10 mouse cellular contexts compared by ENCODE assay signal in the genomic region with DNA sequence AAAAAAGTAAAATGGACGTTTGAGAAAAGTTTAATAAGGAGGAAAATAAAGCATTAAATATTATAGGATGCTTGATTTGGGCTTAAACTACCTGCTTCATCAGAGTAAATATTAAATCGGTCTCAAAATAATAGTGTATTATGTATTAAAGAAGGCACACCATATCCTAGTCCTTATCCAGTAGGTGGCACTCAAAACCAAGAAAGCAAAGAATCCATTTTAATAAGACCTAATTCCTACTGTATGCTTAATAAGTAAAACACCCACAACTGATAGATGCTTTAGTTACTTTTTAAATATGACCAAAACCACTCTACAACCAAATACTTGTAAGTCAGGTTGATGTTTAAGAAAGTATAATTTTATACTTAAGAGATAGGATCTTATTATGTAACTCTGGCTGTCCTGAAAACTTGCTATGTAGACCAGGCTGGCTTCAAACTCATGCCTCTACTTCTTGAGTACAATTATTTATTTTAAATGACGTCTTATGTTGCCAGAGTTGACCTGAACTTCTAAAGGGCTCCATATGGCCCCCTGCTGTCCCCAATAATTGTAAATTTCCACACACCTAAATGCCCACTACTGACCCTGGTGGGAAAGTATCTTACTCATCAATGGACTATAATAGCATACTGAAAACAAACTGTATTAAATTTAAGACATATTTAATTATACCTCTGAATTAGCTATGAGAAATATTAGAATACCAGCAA. TPM values are rescaled to one million over a fixed set of nuclear protein-coding genes. Genes with fewer than 3 reads are reported as not detected.
A peak's percentile ranks its signal among the peaks of the same experiment; 100 is the strongest.
DNase-seq lines count a peak whose midpoint lies in the region; ATAC-seq lines count a peak whose summit lies in the region.
"Had no signal": no experiment of that assay in that cellular context is flagged by ENCODE, and none has a peak within 500 bp of the region (broad histone marks: within the 10 kb centered on the region; RNA-seq: fewer than 3 reads in every experiment).

No protein-coding gene starts in this region.

- H3K27me3 ChIP-seq in hindbrain, embryonic 10.5 days (ENCODE audit: insufficient read depth, poor library complexity, severe bottlenecking): no peaks in the 10 kb centered on the region
- no peaks in the 10 kb centered on the region for H3K27me3 ChIP-seq in hindbrain, embryonic 13.5 days
- H3K27me3 ChIP-seq: lung, embryonic 15.5 days had no signal

- no peak overlapping the region for H3K4me2 ChIP-seq in hindbrain, embryonic 13.5 days

- peaks cover 6% of the 10 kb centered on the region for H3K36me3 ChIP-seq in hindbrain, embryonic 10.5 days
- H3K36me3 ChIP-seq in hindbrain, embryonic 13.5 days: no peaks in the 10 kb centered on the region; the same call in 1 of the 2 replicates
- H3K36me3 ChIP-seq: lung, embryonic 15.5 days had no signal

- no peak for ATAC-seq in hindbrain, embryonic 13.5 days (ENCODE audit: low FRiP score)

- no peak overlapping the region for H3K27ac ChIP-seq in hindbrain, embryonic 10.5 days
- H3K27ac ChIP-seq in hindbrain, embryonic 13.5 days: no peak overlapping the region

- H3K4me3 ChIP-seq in hindbrain, embryonic 10.5 days: peak overlapping the region; percentile 51; the same call in 1 of the 2 replicates
- H3K4me3 ChIP-seq in hindbrain, embryonic 13.5 days: no peak overlapping the region

- 28% methylated on average over 3 of the region's 3 CpGs for WGBS in hindbrain, embryonic 10.5 days
- WGBS in hindbrain, embryonic 13.5 days: 27% methylated on average over 3 of the region's 3 CpGs

- H3K9me3 ChIP-seq in hindbrain, embryonic 10.5 days: peaks cover 16% of the 10 kb centered on the region
- 0 out of 2 replicates have a peak, but pooled peaks cover 8% of the 10 kb centered on the region for H3K9me3 ChIP-seq in hindbrain, embryonic 13.5 days

- intact Hi-C loops in gastrocnemius, postnatal 14 days (cut with DNase I; ENCODE audit: low total_unique reads): loop anchor here (10.0 kb wide), 2 partner anchors 213 to 503 kb away; partner anchors contain the start of gene Plcl2

- H3K4me1 ChIP-seq in hindbrain, embryonic 10.5 days (replicated peaks): peaks cover 5% of the 10 kb centered on the region; the same call in 1 of the 2 replicates
- no peaks in the 10 kb centered on the region for H3K4me1 ChIP-seq in hindbrain, embryonic 13.5 days (replicated peaks)

- H3K9ac ChIP-seq in hindbrain, embryonic 13.5 days: no peak overlapping the region

- DNase-seq in hindbrain, embryonic 10.5 days (ENCODE audit: low spot score): no peak
- DNase-seq in CD4-positive, CD25-positive, alpha-beta regulatory T cell, adult 2 months (ENCODE audit: low read depth, low spot score): peak; percentile 71
- peak; percentile 9 for DNase-seq in c-Kit-negative CD71-positive TER-119-positive erythroid progenitor cells, embryonic 14.5 days (ENCODE audit: low read depth, low spot score)
- peak; percentile 47 for DNase-seq in lung, postnatal 36 days
- DNase-seq in right cerebral cortex, adult 2 months (ENCODE audit: low spot score in 2 of 2): no peak
- no peak for DNase-seq in thymus, adult 18-20 months
- no peak for DNase-seq in gastrocnemius, postnatal 14 days
- DNase-seq: gastrocnemius, postnatal 36 days had no signal

RNA-seq across cellular contexts. Expression of gene Dazl, which starts 1.8 kb away (rescaled TPM):
- not detected in 2 replicates for polyA plus RNA-seq in hindbrain, embryonic 10.5 days (2016; fragmentation: Nextera tagmentation; extraction: Ambion mirVana)
- 0.27 and 0.48 TPM in 2 replicates for polyA plus RNA-seq in hindbrain, embryonic 13.5 days (2015; fragmentation: Nextera tagmentation; extraction: Ambion mirVana)
- total RNA-seq in gastrocnemius, postnatal 14 days (2021): under 1 TPM in 1 of 2 experiments, not detected in 1; 0.16 TPM

Comparison
In these comparisons a context has a peak if more than half of its experiments do, and no peak if none do; other contexts are left out.
1. DNase-seq: peak in CD4-positive, CD25-positive, alpha-beta regulatory T cell, adult 2 months (single experiment), c-Kit-negative CD71-positive TER-119-positive erythroid progenitor cells, embryonic 14.5 days (single experiment) and lung, postnatal 36 days (single experiment); none in hindbrain, embryonic 10.5 days (single experiment), right cerebral cortex, adult 2 months (0 of 2), thymus, adult 18-20 months (0 of 2) and gastrocnemius, postnatal 14 days (single experiment).